Mouse (Mus musculus): Measurements from ENCODE around the gene Ptprt. TPM values are rescaled to one million over a fixed set of nuclear protein-coding genes. Genes with fewer than 3 reads are reported as not detected.

The Ptprt gene
- total and polyA plus RNA-seq, 2 experiments from 2014 or later = 15.7 to 68.3 TPM

- Histone ChIP-seq H3K4me1 (ENCODE audit: insufficient read depth, low read length) (no peaks in the 10 kb centered on the region), H3K27me3 (ENCODE audit: insufficient read depth, low read length) (no peaks in the 10 kb centered on the region), H3K9ac (replicated peaks; ENCODE audit: low read length) (no peak overlapping the region), H3K4me2 (ENCODE audit: low read depth, low read length) (0 out of 2 replicates have a peak overlapping the region, but pooled peaks have one; percentile 14), H3K9me3 (ENCODE audit: low read length) (no peaks in the 10 kb centered on the region), H3K27ac (peak overlapping the region; percentile 45; the same call in 1 of the 2 replicates), H3K36me3 (ENCODE audit: insufficient read depth, low read length) (no peaks in the 10 kb centered on the region), H3K4me3 (ENCODE audit: low read length) (no peak overlapping the region)
- no peak for TF ChIP-seq CTCF (IDR thresholded peaks at IDR 0.05; ENCODE audit: low read depth)
- WGBS = 21% methylated on average over 10 of the region's 10 CpGs
- DNase-seq (ENCODE audit: low spot score) (peak; percentile 77), ATAC-seq (peak; percentile 76)
Observed at GRCm38 (mm10) chr2:162282121-162282520, 378.8 kb downstream of the Ptprt start.

GRCm38 (mm10) chr2:162273826-162274225 lies 387.1 kb downstream of the Ptprt start:
- WGBS = 54% methylated on average over 4 of the region's 4 CpGs
- Histone ChIP-seq H3K4me1 (ENCODE audit: insufficient read depth, low read length) (no peaks in the 10 kb centered on the region), H3K9ac (replicated peaks; ENCODE audit: low read length) (no peak overlapping the region), H3K27ac (no peak overlapping the region), H3K27me3 (ENCODE audit: insufficient read depth, low read length) (no peaks in the 10 kb centered on the region), H3K4me2 (ENCODE audit: low read depth, low read length) (no peak overlapping the region), H3K9me3 (ENCODE audit: low read length) (no peaks in the 10 kb centered on the region), H3K36me3 (ENCODE audit: insufficient read depth, low read length) (no peaks in the 10 kb centered on the region), H3K4me3 (ENCODE audit: low read length) (no peak overlapping the region)
- DNase-seq (ENCODE audit: low spot score) (no peak), ATAC-seq (no peak)
- TF ChIP-seq CTCF (IDR thresholded peaks at IDR 0.05; ENCODE audit: low read depth) = no peak

GRCm38 (mm10) chr2:162251272-162251671 lies 409.7 kb downstream of the Ptprt start:
- Histone ChIP-seq H3K27ac (no peak overlapping the region), H3K9me3 (ENCODE audit: low read length) (no peaks in the 10 kb centered on the region), H3K4me3 (ENCODE audit: low read length) (no peak overlapping the region), H3K27me3 (ENCODE audit: insufficient read depth, low read length) (no peaks in the 10 kb centered on the region), H3K4me2 (ENCODE audit: low read depth, low read length) (no peak overlapping the region), H3K4me1 (ENCODE audit: insufficient read depth, low read length) (no peaks in the 10 kb centered on the region), H3K9ac (replicated peaks; ENCODE audit: low read length) (no peak overlapping the region), H3K36me3 (ENCODE audit: insufficient read depth, low read length) (no peaks in the 10 kb centered on the region)
- WGBS = 68% methylated on average over 2 of the region's 2 CpGs
- DNase-seq (ENCODE audit: low spot score) (no peak), ATAC-seq (no peak)
- no peak for TF ChIP-seq CTCF (IDR thresholded peaks at IDR 0.05; ENCODE audit: low read depth)

DNA sequence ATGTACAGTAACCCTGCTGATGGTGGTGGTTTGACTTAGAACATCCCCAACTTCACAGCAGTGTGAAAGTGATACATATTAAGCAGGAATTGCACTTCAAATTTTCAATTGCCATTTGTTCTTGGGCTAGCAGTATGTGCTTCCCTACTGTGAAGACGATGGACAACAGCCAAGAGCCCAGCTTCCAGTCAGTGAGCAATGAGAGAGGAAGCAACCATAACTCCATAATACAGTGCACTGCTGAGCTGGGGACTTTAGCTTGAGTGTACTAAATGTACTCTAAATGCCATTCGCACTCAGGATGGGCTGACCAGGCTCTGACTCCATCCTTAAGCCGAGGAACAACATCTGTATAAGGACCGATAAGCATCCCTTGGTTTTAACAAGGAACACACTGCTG lies 412.7 kb downstream of the Ptprt start:
- no peak overlapping the region for H3K9ac ChIP-seq (replicated peaks; ENCODE audit: low read length)
- no peak overlapping the region for H3K4me3 ChIP-seq (ENCODE audit: low read length)
- H3K9me3 ChIP-seq (ENCODE audit: low read length) = no peaks in the 10 kb centered on the region
- TF ChIP-seq CTCF (IDR thresholded peaks at IDR 0.05; ENCODE audit: low read depth) = no peak
- no peak overlapping the region for H3K4me2 ChIP-seq (ENCODE audit: low read depth, low read length)
- 60% methylated on average over 4 of the region's 4 CpGs for WGBS
- DNase-seq (ENCODE audit: low spot score) (peak; percentile 63), ATAC-seq (no peak)
- no peaks in the 10 kb centered on the region for H3K4me1 ChIP-seq (ENCODE audit: insufficient read depth, low read length)
- no peak overlapping the region for H3K27ac ChIP-seq
- no peaks in the 10 kb centered on the region for H3K36me3 ChIP-seq (ENCODE audit: insufficient read depth, low read length)
- no peaks in the 10 kb centered on the region for H3K27me3 ChIP-seq (ENCODE audit: insufficient read depth, low read length)

- no peaks in the 10 kb centered on the region for H3K4me1 ChIP-seq (ENCODE audit: insufficient read depth, low read length)
- no peak overlapping the region for H3K27ac ChIP-seq
- no peak overlapping the region for H3K9ac ChIP-seq (replicated peaks; ENCODE audit: low read length)
- H3K4me2 ChIP-seq (ENCODE audit: low read depth, low read length) = no peak overlapping the region
- 42% methylated on average over 1 of the region's 1 CpGs for WGBS
- DNase-seq (ENCODE audit: low spot score) = peak; percentile 9
- H3K4me3 ChIP-seq (ENCODE audit: low read length) = no peak overlapping the region
- H3K9me3 ChIP-seq (ENCODE audit: low read length) = no peaks in the 10 kb centered on the region
- no peak for ATAC-seq
- no peaks in the 10 kb centered on the region for H3K36me3 ChIP-seq (ENCODE audit: insufficient read depth, low read length)
- no peaks in the 10 kb centered on the region for H3K27me3 ChIP-seq (ENCODE audit: insufficient read depth, low read length)
- no peak for TF ChIP-seq CTCF (IDR thresholded peaks at IDR 0.05; ENCODE audit: low read depth)
Observed at GRCm38 (mm10) chr2:162222476-162222875, 438.5 kb downstream of the Ptprt start.

GRCm38 (mm10) chr2:162220586-162220985 lies 440.4 kb downstream of the Ptprt start:
- Histone ChIP-seq H3K27ac (no peak overlapping the region), H3K27me3 (ENCODE audit: insufficient read depth, low read length) (no peaks in the 10 kb centered on the region), H3K4me1 (ENCODE audit: insufficient read depth, low read length) (no peaks in the 10 kb centered on the region), H3K9ac (replicated peaks; ENCODE audit: low read length) (no peak overlapping the region), H3K9me3 (ENCODE audit: low read length) (no peaks in the 10 kb centered on the region), H3K4me2 (ENCODE audit: low read depth, low read length) (no peak overlapping the region), H3K36me3 (ENCODE audit: insufficient read depth, low read length) (no peaks in the 10 kb centered on the region), H3K4me3 (ENCODE audit: low read length) (no peak overlapping the region)
- no peak for DNase-seq (ENCODE audit: low spot score)
- TF ChIP-seq CTCF (IDR thresholded peaks at IDR 0.05; ENCODE audit: low read depth) = no peak
- no peak for ATAC-seq

DNA sequence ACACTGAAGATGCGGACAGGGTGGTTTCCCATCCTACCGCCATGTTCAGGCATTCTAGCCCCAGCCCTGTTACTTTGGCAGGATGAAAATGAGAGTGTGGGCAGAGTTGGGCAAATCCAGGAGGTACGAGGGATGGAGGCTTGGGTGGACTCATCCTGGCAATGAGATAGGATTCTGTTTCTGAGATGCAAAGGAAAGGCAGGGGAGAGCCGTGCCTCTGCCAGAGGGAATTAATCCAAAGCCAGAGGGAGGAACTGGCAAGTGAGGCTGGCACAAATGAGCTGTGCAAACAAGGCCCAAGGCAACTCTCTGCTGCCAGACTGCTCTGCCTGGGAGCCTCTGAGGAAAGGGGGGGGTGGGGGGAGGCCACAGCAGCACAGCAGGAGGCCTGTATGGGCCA lies 441.4 kb downstream of the Ptprt start:
- H3K27me3 ChIP-seq (ENCODE audit: insufficient read depth, low read length) = no peaks in the 10 kb centered on the region
- no peak overlapping the region for H3K4me3 ChIP-seq (ENCODE audit: low read length)
- ATAC-seq (peak; percentile 15; the same call in 1 of the 2 replicates), DNase-seq (ENCODE audit: low spot score) (peak; percentile 49)
- H3K9ac ChIP-seq (replicated peaks; ENCODE audit: low read length) = no peak overlapping the region
- H3K4me2 ChIP-seq (ENCODE audit: low read depth, low read length) = no peak overlapping the region
- no peaks in the 10 kb centered on the region for H3K36me3 ChIP-seq (ENCODE audit: insufficient read depth, low read length)
- no peak overlapping the region for H3K27ac ChIP-seq
- H3K9me3 ChIP-seq (ENCODE audit: low read length) = no peaks in the 10 kb centered on the region
- no peaks in the 10 kb centered on the region for H3K4me1 ChIP-seq (ENCODE audit: insufficient read depth, low read length)
- 71% methylated on average over 4 of the region's 4 CpGs for WGBS
- TF ChIP-seq CTCF (IDR thresholded peaks at IDR 0.05; ENCODE audit: low read depth) = no peak
